In genomic region chr15:89532924-89533842, GRCm38 (mm10) we compare ENCODE assay signal across 9 mouse cellular contexts. TPM values are rescaled to one million over a fixed set of nuclear protein-coding genes. Genes with fewer than 3 reads are reported as not detected.
DNase-seq lines count a peak whose midpoint lies in the region; ATAC-seq and TF ChIP-seq lines count a peak whose summit lies in the region.
"Had no signal": no experiment of that assay in that cellular context is flagged by ENCODE, and none has a peak within 500 bp of the region (broad histone marks: within the 10 kb centered on the region; RNA-seq: fewer than 3 reads in every experiment).

No protein-coding gene starts in this region.

- peaks cover 25% of the 10 kb centered on the region for H3K27me3 ChIP-seq in embryonic facial prominence, embryonic 10.5 days (replicated peaks; ENCODE audit: low read depth, poor library complexity, severe bottlenecking)
- no peaks in the 10 kb centered on the region for H3K27me3 ChIP-seq in hindbrain, postnatal 0 days (ENCODE audit: insufficient read depth, low read length)
- no peaks in the 10 kb centered on the region for H3K27me3 ChIP-seq in neural tube, embryonic 15.5 days (replicated peaks)

- H3K27ac ChIP-seq in embryonic facial prominence, embryonic 10.5 days (replicated peaks) = peak overlapping the region; percentile 76
- H3K27ac ChIP-seq in hindbrain, postnatal 0 days = peak overlapping the region; percentile 76
- H3K27ac ChIP-seq in neural tube, embryonic 15.5 days (replicated peaks) = peak overlapping the region; percentile 84

- no peaks in the 10 kb centered on the region for H3K9me3 ChIP-seq in embryonic facial prominence, embryonic 10.5 days
- H3K9me3 ChIP-seq in hindbrain, postnatal 0 days (ENCODE audit: low read length) = no peaks in the 10 kb centered on the region
- H3K9me3 ChIP-seq in neural tube, embryonic 15.5 days (replicated peaks) = no peaks in the 10 kb centered on the region
- H3K9me3 ChIP-seq: G1E had no signal

- TF ChIP-seq CTCF in hindbrain, postnatal 0 days (IDR thresholded peaks at IDR 0.05; ENCODE audit: low read depth) = no peak

- 69% methylated on average over 23 of the region's 23 CpGs for WGBS in embryonic facial prominence, embryonic 10.5 days
- 56% methylated on average over 23 of the region's 23 CpGs for WGBS in hindbrain, postnatal 0 days
- WGBS in neural tube, embryonic 15.5 days = 66% methylated on average over 23 of the region's 23 CpGs

- intact Hi-C loops in left cerebral cortex, postnatal 10 days (cut with DNase I) = no loop called here

- H3K4me1 ChIP-seq in embryonic facial prominence, embryonic 10.5 days = peaks cover 16% of the 10 kb centered on the region
- H3K4me1 ChIP-seq in hindbrain, postnatal 0 days (ENCODE audit: insufficient read depth, low read length) = peaks cover 14% of the 10 kb centered on the region; the same call in 1 of the 2 replicates
- peaks cover 32% of the 10 kb centered on the region for H3K4me1 ChIP-seq in neural tube, embryonic 15.5 days

- peak; percentile 17 for DNase-seq in layer of hippocampus, adult 11-12 months (ENCODE audit: low spot score)
- no peak for DNase-seq in layer of hippocampus, postnatal 36 days
- no peak for DNase-seq in embryonic facial prominence, embryonic 10.5 days (ENCODE audit: low spot score)
- DNase-seq in hindbrain, postnatal 0 days (ENCODE audit: low spot score) = no peak
- no peak for DNase-seq in left cerebral cortex, postnatal 10 days (ENCODE audit: extremely low spot score in 1 of 2, low spot score in 2 of 2)
- DNase-seq in ovary, postnatal 10 days (ENCODE audit: low spot score) = no peak

- H3K36me3 ChIP-seq in embryonic facial prominence, embryonic 10.5 days (replicated peaks) = no peaks in the 10 kb centered on the region
- no peaks in the 10 kb centered on the region for H3K36me3 ChIP-seq in hindbrain, postnatal 0 days (ENCODE audit: insufficient read depth, low read length)
- peaks cover 12% of the 10 kb centered on the region; the same call in 1 of the 2 replicates for H3K36me3 ChIP-seq in neural tube, embryonic 15.5 days
- H3K36me3 ChIP-seq: G1E had no signal

- peak; percentile 31; the same call in 1 of the 2 replicates for ATAC-seq in hindbrain, postnatal 0 days
- ATAC-seq in neural tube, embryonic 15.5 days (ENCODE audit: low FRiP score) = peak; percentile 32
- ATAC-seq in activated CD4-positive, CD25-positive, alpha-beta regulatory T cell, adult 4 months = no peak

- H3K4me3 ChIP-seq in embryonic facial prominence, embryonic 10.5 days = peak overlapping the region; percentile 53
- peak overlapping the region; percentile 35 for H3K4me3 ChIP-seq in hindbrain, postnatal 0 days (ENCODE audit: low read length)
- H3K4me3 ChIP-seq in neural tube, embryonic 15.5 days (replicated peaks) = peak overlapping the region; percentile 45

- peak overlapping the region; percentile 61 for H3K4me2 ChIP-seq in hindbrain, postnatal 0 days (ENCODE audit: low read depth, low read length)
- peak overlapping the region; percentile 75 for H3K4me2 ChIP-seq in neural tube, embryonic 15.5 days

- H3K9ac ChIP-seq in hindbrain, postnatal 0 days (replicated peaks; ENCODE audit: low read length) = peak overlapping the region; percentile 51
- peak overlapping the region; percentile 60 for H3K9ac ChIP-seq in neural tube, embryonic 15.5 days (replicated peaks)

RNA-seq across cellular contexts. Expression of gene Shank3, which starts 33.8 kb away (rescaled TPM):
- 100 to 1,000 TPM; 244 to 255 TPM for total RNA-seq in layer of hippocampus, postnatal 36 days (2021)
- polyA plus RNA-seq in embryonic facial prominence, embryonic 10.5 days (2016; fragmentation: Nextera tagmentation; extraction: Ambion mirVana) = 1.3 and 2.4 TPM in 2 replicates
- total RNA-seq in hindbrain, postnatal 0 days (2014; rRNA removed) = 43.6 and 61.8 TPM in 2 replicates
- 7.1 and 8.7 TPM in 2 replicates for polyA plus RNA-seq in hindbrain, postnatal 0 days (2015; fragmentation: Nextera tagmentation; extraction: Ambion mirVana)
- polyA plus RNA-seq in neural tube, embryonic 15.5 days (2015; fragmentation: Nextera tagmentation; extraction: Ambion mirVana) = 8.9 and 9.5 TPM in 2 replicates
- 100 to 1,000 TPM; 196 to 197 TPM for total RNA-seq in left cerebral cortex, postnatal 10 days (2021)
- polyA plus RNA-seq in activated CD4-positive, CD25-positive, alpha-beta regulatory T cell, adult 4 months (2017; shearing (Covaris generic)) = not detected

RNA-seq across cellular contexts. Expression of gene Acr, which starts 34.9 kb away (rescaled TPM):
- 1 to 10 TPM in 1 of 2 experiments, under 1 TPM in 1; 0.91 to 1.2 TPM for total RNA-seq in layer of hippocampus, postnatal 36 days (2021)
- polyA plus RNA-seq in embryonic facial prominence, embryonic 10.5 days (2016; fragmentation: Nextera tagmentation; extraction: Ambion mirVana) = 0.18 TPM in 1 of 2 replicates, not detected in the other
- total RNA-seq in hindbrain, postnatal 0 days (2014; rRNA removed) = 2.4 and 3.3 TPM in 2 replicates
- polyA plus RNA-seq in hindbrain, postnatal 0 days (2015; fragmentation: Nextera tagmentation; extraction: Ambion mirVana) = 2.1 TPM in 2 replicates
- polyA plus RNA-seq in neural tube, embryonic 15.5 days (2015; fragmentation: Nextera tagmentation; extraction: Ambion mirVana) = 0.31 and 0.95 TPM in 2 replicates
- 1 to 10 TPM; 2.0 to 3.0 TPM for total RNA-seq in left cerebral cortex, postnatal 10 days (2021)
- polyA plus RNA-seq in activated CD4-positive, CD25-positive, alpha-beta regulatory T cell, adult 4 months (2017; shearing (Covaris generic)) = not detected
- total RNA-seq: G1E had no signal
- polyA plus RNA-seq: G1E had no signal

RNA-seq across cellular contexts. Expression of gene Arsa, which starts 56.0 kb away (rescaled TPM):
- total RNA-seq in layer of hippocampus, postnatal 36 days (2021) = 10 to 100 TPM; 28.6 to 30.6 TPM
- polyA plus RNA-seq in embryonic facial prominence, embryonic 10.5 days (2016; fragmentation: Nextera tagmentation; extraction: Ambion mirVana) = 11.2 and 11.5 TPM in 2 replicates
- 34.6 and 35.8 TPM in 2 replicates for total RNA-seq in hindbrain, postnatal 0 days (2014; rRNA removed)
- polyA plus RNA-seq in hindbrain, postnatal 0 days (2015; fragmentation: Nextera tagmentation; extraction: Ambion mirVana) = 28.5 and 28.9 TPM in 2 replicates
- 27.4 and 29.2 TPM in 2 replicates for polyA plus RNA-seq in neural tube, embryonic 15.5 days (2015; fragmentation: Nextera tagmentation; extraction: Ambion mirVana)
- total RNA-seq in left cerebral cortex, postnatal 10 days (2021) = 10 to 100 TPM; 33.1 to 33.4 TPM
- polyA plus RNA-seq in activated CD4-positive, CD25-positive, alpha-beta regulatory T cell, adult 4 months (2017; shearing (Covaris generic)) = 1 to 10 TPM; 6.8 to 8.6 TPM

RNA-seq across cellular contexts. Expression of gene Rabl2, which starts 58.5 kb away (rescaled TPM):
- total RNA-seq in layer of hippocampus, postnatal 36 days (2021) = 10 to 100 TPM; 27.1 to 31.2 TPM
- polyA plus RNA-seq in embryonic facial prominence, embryonic 10.5 days (2016; fragmentation: Nextera tagmentation; extraction: Ambion mirVana) = 70.3 and 74.6 TPM in 2 replicates
- total RNA-seq in hindbrain, postnatal 0 days (2014; rRNA removed) = 42.2 and 62.1 TPM in 2 replicates
- polyA plus RNA-seq in hindbrain, postnatal 0 days (2015; fragmentation: Nextera tagmentation; extraction: Ambion mirVana) = 59.1 and 66.6 TPM in 2 replicates
- polyA plus RNA-seq in neural tube, embryonic 15.5 days (2015; fragmentation: Nextera tagmentation; extraction: Ambion mirVana) = 71.9 and 86.6 TPM in 2 replicates
- total RNA-seq in left cerebral cortex, postnatal 10 days (2021) = 10 to 100 TPM; 36.4 to 39.0 TPM
- polyA plus RNA-seq in activated CD4-positive, CD25-positive, alpha-beta regulatory T cell, adult 4 months (2017; shearing (Covaris generic)) = 1 to 10 TPM in 1 of 2 experiments, under 1 TPM in 1; 0.88 to 2.6 TPM
